10 mouse cellular contexts compared by ENCODE assay signal in genomic region chr19:53838850-53839249, GRCm38 (mm10). TPM values are rescaled to one million over a fixed set of nuclear protein-coding genes. Genes with fewer than 3 reads are reported as not detected.
A peak's percentile ranks its signal among the peaks of the same experiment; 100 is the strongest.
DNase-seq lines count a peak whose midpoint lies in the region; ATAC-seq and TF ChIP-seq lines count a peak whose summit lies in the region.
"Had no signal": no experiment of that assay in that cellular context is flagged by ENCODE, and none has a peak within 500 bp of the region (broad histone marks: within the 10 kb centered on the region; RNA-seq: fewer than 3 reads in every experiment).

No protein-coding gene starts in this region.

- DNase-seq in heart, adult 8-10 months (ENCODE audit: low spot score), result peak; percentile 38
- DNase-seq in CD4-positive, CD25-positive, alpha-beta regulatory T cell, adult 2 months (ENCODE audit: low read depth, low spot score), result peak; percentile 39
- peak; percentile 62 for DNase-seq in limb, embryonic 14.5 days (ENCODE audit: low spot score)
- DNase-seq in Muller cell, postnatal 12 days (ENCODE audit: inconsistent ontology term), result no peak
- no peak for DNase-seq in frontal cortex, adult 2 months (ENCODE audit: extremely low spot score in 1 of 2, low spot score in 1 of 2)

- H3K4me1 ChIP-seq in heart, embryonic 11.5 days (ENCODE audit: control insufficient read depth, insufficient read depth, low read length), result no peaks in the 10 kb centered on the region
- H3K4me1 ChIP-seq in limb, embryonic 14.5 days (ENCODE audit: control insufficient read depth, insufficient read depth, low read length), result peaks cover 13% of the 10 kb centered on the region
- peaks cover 4% of the 10 kb centered on the region; the same call in 1 of the 2 replicates for H3K4me1 ChIP-seq in neural tube, embryonic 15.5 days

- H3K4me2 ChIP-seq in heart, embryonic 11.5 days, result no peak overlapping the region
- no peak overlapping the region for H3K4me2 ChIP-seq in limb, embryonic 14.5 days (replicated peaks; ENCODE audit: low read depth, low read length, severe bottlenecking)
- no peak overlapping the region for H3K4me2 ChIP-seq in neural tube, embryonic 15.5 days
- H3K4me2 ChIP-seq: heart, embryonic 13.5 days; neural tube, embryonic 12.5 days had no signal

- H3K9ac ChIP-seq in heart, embryonic 11.5 days (ENCODE audit: low read depth, low read length), result no peak overlapping the region
- no peak overlapping the region for H3K9ac ChIP-seq in limb, embryonic 14.5 days (ENCODE audit: low read depth, low read length, severe bottlenecking)
- no peak overlapping the region for H3K9ac ChIP-seq in neural tube, embryonic 15.5 days (replicated peaks)
- H3K9ac ChIP-seq: heart, embryonic 13.5 days; neural tube, embryonic 12.5 days had no signal

- WGBS in heart, embryonic 11.5 days (ENCODE audit: insufficient replicate concordance), result 64% methylated on average over 9 of the region's 9 CpGs
- 38% methylated on average over 9 of the region's 9 CpGs for WGBS in limb, embryonic 14.5 days
- 80% methylated on average over 9 of the region's 9 CpGs for WGBS in neural tube, embryonic 15.5 days

- ATAC-seq in heart, embryonic 11.5 days (replicated peaks; ENCODE audit: insufficient number of reproducible peaks, low FRiP score, low TSS enrichment), result no peak
- peak; percentile 62 for ATAC-seq in common myeloid progenitor, adult 5-6 weeks (replicated peaks; ENCODE audit: low read depth, poor library complexity, severe bottlenecking)
- peak; percentile 70 for ATAC-seq in limb, embryonic 14.5 days (ENCODE audit: low FRiP score, low read depth)
- no peak for ATAC-seq in neural tube, embryonic 15.5 days (ENCODE audit: low FRiP score)

- H3K36me3 ChIP-seq in heart, embryonic 11.5 days (ENCODE audit: control insufficient read depth, insufficient read depth, low read length), result peaks cover 5% of the 10 kb centered on the region; the same call in 1 of the 2 replicates
- H3K36me3 ChIP-seq in limb, embryonic 14.5 days (ENCODE audit: control insufficient read depth, insufficient read depth, low read length), result no peaks in the 10 kb centered on the region
- H3K36me3 ChIP-seq in neural tube, embryonic 15.5 days, result no peaks in the 10 kb centered on the region
- H3K36me3 ChIP-seq: neural tube, embryonic 12.5 days had no signal

- no peaks in the 10 kb centered on the region for H3K9me3 ChIP-seq in heart, embryonic 11.5 days (replicated peaks; ENCODE audit: control insufficient read depth, low read length)
- H3K9me3 ChIP-seq in limb, embryonic 14.5 days (ENCODE audit: control insufficient read depth, low read length), result no peaks in the 10 kb centered on the region
- no peaks in the 10 kb centered on the region for H3K9me3 ChIP-seq in neural tube, embryonic 15.5 days (replicated peaks)
- H3K9me3 ChIP-seq: heart, embryonic 13.5 days; neural tube, embryonic 12.5 days had no signal

- no peak overlapping the region for H3K27ac ChIP-seq in heart, embryonic 11.5 days (ENCODE audit: low read depth, low read length)
- H3K27ac ChIP-seq in limb, embryonic 14.5 days (replicated peaks; ENCODE audit: low read depth, low read length), result peak overlapping the region; percentile 48
- no peak overlapping the region for H3K27ac ChIP-seq in neural tube, embryonic 15.5 days (replicated peaks)
- H3K27ac ChIP-seq: heart, embryonic 13.5 days; neural tube, embryonic 12.5 days had no signal

- TF ChIP-seq POLR2A in limb, embryonic 14.5 days (IDR thresholded peaks at IDR 0.05; ENCODE audit: borderline replicate concordance, extremely low read depth, insufficient read depth, insufficient read length), result no peak

- no peaks in the 10 kb centered on the region for H3K27me3 ChIP-seq in heart, embryonic 11.5 days (ENCODE audit: control insufficient read depth, insufficient read depth, low read length)
- no peaks in the 10 kb centered on the region for H3K27me3 ChIP-seq in limb, embryonic 14.5 days (ENCODE audit: control insufficient read depth, insufficient read depth, low read length)
- no peaks in the 10 kb centered on the region; the same call in 1 of the 2 replicates for H3K27me3 ChIP-seq in neural tube, embryonic 15.5 days (replicated peaks)
- H3K27me3 ChIP-seq: heart, embryonic 13.5 days; neural tube, embryonic 12.5 days had no signal

- no peak overlapping the region for H3K4me3 ChIP-seq in heart, embryonic 11.5 days (ENCODE audit: low read depth, low read length)
- no peak overlapping the region for H3K4me3 ChIP-seq in limb, embryonic 14.5 days (replicated peaks; ENCODE audit: low read length)
- H3K4me3 ChIP-seq in neural tube, embryonic 15.5 days (replicated peaks), result no peak overlapping the region
- H3K4me3 ChIP-seq: heart, embryonic 13.5 days; neural tube, embryonic 12.5 days had no signal

RNA-seq across cellular contexts. Expression of gene Pdcd4, which starts 53.2 kb away (rescaled TPM):
- 10 to 100 TPM; 18.3 to 28.1 (median 23.4) TPM for total RNA-seq in heart, adult 8-10 months (2022)
- polyA plus RNA-seq in heart, embryonic 11.5 days (2014; fragmentation: Nextera tagmentation; extraction: Ambion mirVana), result 38.0 and 41.3 TPM in 2 replicates
- 372 and 408 TPM in 2 replicates for total RNA-seq in common myeloid progenitor, adult 5-6 weeks (2017)
- polyA plus RNA-seq in limb, embryonic 14.5 days (2012; rRNA removed), result 23.3 and 43.3 TPM in 2 replicates
- polyA plus RNA-seq in limb, embryonic 14.5 days (2014; fragmentation: Nextera tagmentation; extraction: Ambion mirVana), result 96.4 and 109 TPM in 2 replicates
- polyA plus RNA-seq in neural tube, embryonic 15.5 days (2015; fragmentation: Nextera tagmentation; extraction: Ambion mirVana), result 60.3 and 69.1 TPM in 2 replicates
- polyA plus RNA-seq in frontal cortex, adult 2 months (2012; rRNA removed), result 70.3 and 78.0 TPM in 2 replicates

Comparison
In these comparisons a context has a peak if more than half of its experiments do, and no peak if none do; other contexts are left out.
1. DNase-seq: peak in heart, adult 8-10 months (single experiment), CD4-positive, CD25-positive, alpha-beta regulatory T cell, adult 2 months (single experiment) and limb, embryonic 14.5 days (single experiment); none in Muller cell, postnatal 12 days (single experiment) and frontal cortex, adult 2 months (0 of 2).
2. ATAC-seq: peak in common myeloid progenitor, adult 5-6 weeks (single experiment) and limb, embryonic 14.5 days (single experiment); none in heart, embryonic 11.5 days (single experiment) and neural tube, embryonic 15.5 days (single experiment).